Mouse (Mus musculus): ENCODE data around the gene Ddx46. TPM values are rescaled to one million over a fixed set of nuclear protein-coding genes. Genes with fewer than 3 reads are reported as not detected.

Gene Ddx46
- total RNA-seq (2014; rRNA removed) (14.6 and 18.6 TPM in 2 replicates), polyA plus RNA-seq (2012; rRNA removed) (5.5 and 6.8 TPM in 2 replicates)

DNA sequence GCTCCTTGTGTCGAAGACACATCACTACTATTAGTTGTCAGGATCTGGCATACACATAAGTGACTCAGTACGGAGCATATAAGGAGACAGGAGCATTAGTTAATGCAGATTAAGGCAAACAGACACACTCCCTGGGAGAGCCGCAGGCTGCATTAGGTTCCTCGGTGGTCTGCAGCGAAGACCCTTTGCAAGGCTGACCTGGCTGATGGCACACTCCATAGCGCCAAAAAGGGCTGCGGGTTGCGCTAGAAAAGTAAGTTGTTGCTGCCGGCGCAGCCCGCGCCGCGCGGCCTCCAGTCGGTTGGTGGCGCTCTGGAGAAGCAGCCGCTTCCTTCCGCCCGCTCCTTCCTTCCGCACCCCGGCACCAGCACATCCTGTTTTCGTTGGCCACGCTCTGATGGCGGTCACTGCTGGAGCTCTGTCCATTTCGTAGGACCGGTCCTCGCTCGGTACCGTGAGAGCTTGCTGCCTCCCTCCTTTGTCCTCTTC lies at the start of gene Ddx46:
Gene Ddx46, plus strand, starts transcription at position 389 of the 489 bp plus-strand sequence.
- H3K27ac ChIP-seq (replicated peaks; ENCODE audit: insufficient read depth, low read depth, low read length), result no peak within 1 kb of the TSS; the same call in 1 of the 2 replicates
- peak; percentile 73 for DNase-seq (ENCODE audit: extremely low read depth, low read depth, low spot score)
- peak within 1 kb of the TSS; percentile 81 for H3K9ac ChIP-seq (ENCODE audit: low read depth, low read length)

GRCm38 (mm10) chr13:55591961-55592490 lies 42.8 kb upstream of the Ddx46 start:
- Histone ChIP-seq H3K27ac (replicated peaks; ENCODE audit: insufficient read depth, low read depth, low read length) (no peak overlapping the region), H3K27me3 (ENCODE audit: control insufficient read depth, insufficient read depth, low read length) (no peaks in the 10 kb centered on the region), H3K36me3 (ENCODE audit: control insufficient read depth, insufficient read depth, low read length) (peaks cover 14% of the 10 kb centered on the region), H3K9ac (ENCODE audit: low read depth, low read length) (no peak overlapping the region), H3K4me3 (ENCODE audit: insufficient read depth, low read depth, low read length) (no peak overlapping the region), H3K4me1 (ENCODE audit: control insufficient read depth, insufficient read depth, low read length) (peaks cover 2% of the 10 kb centered on the region; the same call in 1 of the 2 replicates), H3K79me2 (ENCODE audit: control insufficient read depth, insufficient read depth, low read length) (no peaks in the 10 kb centered on the region; the same call in 1 of the 2 replicates)
- WGBS, result 73% methylated on average over 4 of the region's 4 CpGs
- no peak for DNase-seq (ENCODE audit: extremely low read depth, low read depth, low spot score)
- TF ChIP-seq CTCF (IDR thresholded peaks at IDR 0.05; ENCODE audit: low read depth, low read length) (no peak), POLR2A (IDR thresholded peaks at IDR 0.05; ENCODE audit: extremely low read depth, insufficient read depth, low read length) (no peak)

More for the DNA sequence above, at the start of gene Ddx46:
- Histone ChIP-seq H3K79me2 (ENCODE audit: control insufficient read depth, insufficient read depth, low read length) (peaks cover 15% of the 10 kb centered on the region; the same call in 1 of the 2 replicates), H3K4me1 (ENCODE audit: control insufficient read depth, insufficient read depth, low read length) (peaks cover 3% of the 10 kb centered on the region; the same call in 1 of the 2 replicates), H3K27me3 (ENCODE audit: control insufficient read depth, insufficient read depth, low read length) (no peaks in the 10 kb centered on the region), H3K4me3 (ENCODE audit: insufficient read depth, low read depth, low read length) (peak within 1 kb of the TSS; percentile 92), H3K36me3 (ENCODE audit: control insufficient read depth, insufficient read depth, low read length) (peaks cover 11% of the 10 kb centered on the region; the same call in 1 of the 2 replicates)
- WGBS, result 3% methylated on average over 30 of the region's 30 CpGs
- TF ChIP-seq POLR2A (IDR thresholded peaks at IDR 0.05; ENCODE audit: extremely low read depth, insufficient read depth, low read length), result 0 out of 2 replicates have a peak, but pooled peaks have one; percentile 44
- TF ChIP-seq CTCF (IDR thresholded peaks at IDR 0.05; ENCODE audit: low read depth, low read length), result peak; percentile 87

DNA sequence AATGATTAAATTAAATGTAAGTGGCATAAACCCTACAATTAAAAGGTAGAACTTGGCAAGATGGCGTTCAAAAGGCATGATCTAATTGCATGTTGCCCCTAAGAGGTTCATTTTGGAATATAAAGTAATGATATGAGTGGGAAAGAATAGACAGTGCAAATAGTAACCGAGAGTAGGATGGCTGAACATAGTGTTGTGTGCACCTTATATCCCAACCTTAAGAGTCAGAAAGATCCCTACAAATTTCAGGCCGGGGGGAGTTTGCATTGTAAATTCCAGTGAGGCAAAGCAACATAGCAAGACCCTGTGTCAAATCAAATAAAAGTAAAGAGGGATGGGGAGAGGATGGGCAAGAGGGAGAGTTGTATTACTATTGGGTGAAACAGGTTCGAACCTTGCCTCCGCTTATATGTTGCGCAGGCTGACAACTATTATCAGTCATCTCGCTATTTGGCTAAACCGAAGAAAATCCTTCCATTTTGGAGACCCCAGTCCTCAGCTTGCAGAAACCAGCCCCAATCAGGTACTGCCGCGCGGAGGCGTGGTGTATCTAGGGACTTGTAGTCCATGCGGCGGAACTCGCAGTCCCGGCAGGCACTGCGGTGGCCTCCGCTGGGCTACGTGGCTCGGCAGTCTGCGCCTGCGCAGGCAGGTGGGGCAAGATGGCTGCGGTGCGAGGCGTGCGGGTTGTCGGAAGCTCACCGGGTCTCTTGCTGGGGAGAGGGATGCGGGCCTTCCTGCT lies 42.1 kb upstream of the Ddx46 start:
- DNase-seq (ENCODE audit: extremely low read depth, low read depth, low spot score), result peak; percentile 84
- peak overlapping the region; percentile 85 for H3K4me3 ChIP-seq (ENCODE audit: insufficient read depth, low read depth, low read length)
- peaks cover 18% of the 10 kb centered on the region for H3K36me3 ChIP-seq (ENCODE audit: control insufficient read depth, insufficient read depth, low read length)
- TF ChIP-seq CTCF (IDR thresholded peaks at IDR 0.05; ENCODE audit: low read depth, low read length) (no peak), POLR2A (IDR thresholded peaks at IDR 0.05; ENCODE audit: extremely low read depth, insufficient read depth, low read length) (peak; percentile 93)
- peak overlapping the region; percentile 53; the same call in 1 of the 2 replicates for H3K27ac ChIP-seq (replicated peaks; ENCODE audit: insufficient read depth, low read depth, low read length)
- peak overlapping the region; percentile 83 for H3K9ac ChIP-seq (ENCODE audit: low read depth, low read length)
- H3K79me2 ChIP-seq (ENCODE audit: control insufficient read depth, insufficient read depth, low read length), result no peaks in the 10 kb centered on the region; the same call in 1 of the 2 replicates
- 5% methylated on average over 29 of the region's 29 CpGs for WGBS
- H3K27me3 ChIP-seq (ENCODE audit: control insufficient read depth, insufficient read depth, low read length), result no peaks in the 10 kb centered on the region
- H3K4me1 ChIP-seq (ENCODE audit: control insufficient read depth, insufficient read depth, low read length), result peaks cover 2% of the 10 kb centered on the region; the same call in 1 of the 2 replicates

DNA sequence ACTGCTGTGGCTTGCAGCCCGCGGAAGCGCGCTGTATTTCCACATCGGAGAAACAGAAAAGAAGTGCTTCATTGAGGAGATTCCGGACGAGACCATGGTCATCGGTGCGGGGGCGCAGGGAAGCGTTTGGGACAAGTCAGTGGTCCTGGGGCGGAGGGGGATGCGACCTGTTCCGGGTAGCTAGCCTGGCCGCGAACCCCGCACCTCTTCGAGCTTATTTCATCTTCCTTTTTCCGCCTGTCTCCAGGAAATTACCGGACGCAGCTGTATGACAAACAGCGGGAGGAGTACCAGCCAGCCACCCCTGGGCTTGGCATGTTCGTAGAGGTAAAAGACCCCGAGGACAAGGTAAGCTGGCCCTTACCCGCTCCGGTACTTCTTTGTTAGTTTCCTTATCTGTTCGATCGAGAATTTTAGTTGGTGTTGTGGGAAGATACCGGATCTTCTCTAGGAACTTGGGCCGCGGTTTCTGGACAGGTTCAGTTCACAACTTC lies 41.5 kb upstream of the Ddx46 start:
- peak; percentile 15 for DNase-seq (ENCODE audit: extremely low read depth, low read depth, low spot score)
- Histone ChIP-seq H3K36me3 (ENCODE audit: control insufficient read depth, insufficient read depth, low read length) (peaks cover 18% of the 10 kb centered on the region), H3K27ac (replicated peaks; ENCODE audit: insufficient read depth, low read depth, low read length) (peak overlapping the region; percentile 53; the same call in 1 of the 2 replicates), H3K4me3 (ENCODE audit: insufficient read depth, low read depth, low read length) (peak overlapping the region; percentile 85), H3K79me2 (ENCODE audit: control insufficient read depth, insufficient read depth, low read length) (no peaks in the 10 kb centered on the region; the same call in 1 of the 2 replicates), H3K27me3 (ENCODE audit: control insufficient read depth, insufficient read depth, low read length) (no peaks in the 10 kb centered on the region), H3K9ac (ENCODE audit: low read depth, low read length) (peak overlapping the region; percentile 83), H3K4me1 (ENCODE audit: control insufficient read depth, insufficient read depth, low read length) (peaks cover 2% of the 10 kb centered on the region; the same call in 1 of the 2 replicates)
- no peak for TF ChIP-seq POLR2A (IDR thresholded peaks at IDR 0.05; ENCODE audit: extremely low read depth, insufficient read depth, low read length)
- under 1% methylated on average over 31 of the region's 31 CpGs for WGBS

DNA sequence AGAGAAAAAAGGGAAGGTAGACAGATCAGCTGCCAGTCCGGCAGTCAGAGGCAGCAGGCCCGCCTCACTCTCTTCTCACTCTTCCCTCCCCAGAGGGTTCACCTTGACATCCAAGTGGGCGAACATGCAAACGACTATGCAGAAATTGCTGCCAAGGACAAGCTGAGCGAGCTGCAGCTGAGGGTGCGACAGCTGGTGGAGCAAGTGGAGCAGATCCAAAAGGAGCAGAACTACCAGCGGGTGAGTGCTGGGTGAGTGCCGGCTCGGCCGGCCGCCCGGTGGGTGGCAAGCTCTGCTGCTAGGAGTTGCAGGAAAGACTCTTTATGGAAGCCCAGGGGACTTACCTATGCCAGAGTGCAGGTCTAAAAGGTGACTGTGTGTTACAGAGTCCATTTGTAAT lies 39.5 kb upstream of the Ddx46 start:
- Histone ChIP-seq H3K27ac (replicated peaks; ENCODE audit: insufficient read depth, low read depth, low read length) (no peak overlapping the region), H3K27me3 (ENCODE audit: control insufficient read depth, insufficient read depth, low read length) (no peaks in the 10 kb centered on the region), H3K4me3 (ENCODE audit: insufficient read depth, low read depth, low read length) (no peak overlapping the region), H3K79me2 (ENCODE audit: control insufficient read depth, insufficient read depth, low read length) (no peaks in the 10 kb centered on the region; the same call in 1 of the 2 replicates), H3K36me3 (ENCODE audit: control insufficient read depth, insufficient read depth, low read length) (peaks cover 18% of the 10 kb centered on the region), H3K4me1 (ENCODE audit: control insufficient read depth, insufficient read depth, low read length) (peaks cover 2% of the 10 kb centered on the region; the same call in 1 of the 2 replicates), H3K9ac (ENCODE audit: low read depth, low read length) (no peak overlapping the region)
- whole genome bisulfite sequencing, result 89% methylated on average over 12 of the region's 12 CpGs
- TF ChIP-seq CTCF (IDR thresholded peaks at IDR 0.05; ENCODE audit: low read depth, low read length) (no peak), POLR2A (IDR thresholded peaks at IDR 0.05; ENCODE audit: extremely low read depth, insufficient read depth, low read length) (no peak)
- no peak for DNase-seq (ENCODE audit: extremely low read depth, low read depth, low spot score)

Data from liver, adult 2 months (tissue).